Mouse (Mus musculus): Measurements from ENCODE around the gene Hnrnpr.

Hnrnpr gene

DNA sequence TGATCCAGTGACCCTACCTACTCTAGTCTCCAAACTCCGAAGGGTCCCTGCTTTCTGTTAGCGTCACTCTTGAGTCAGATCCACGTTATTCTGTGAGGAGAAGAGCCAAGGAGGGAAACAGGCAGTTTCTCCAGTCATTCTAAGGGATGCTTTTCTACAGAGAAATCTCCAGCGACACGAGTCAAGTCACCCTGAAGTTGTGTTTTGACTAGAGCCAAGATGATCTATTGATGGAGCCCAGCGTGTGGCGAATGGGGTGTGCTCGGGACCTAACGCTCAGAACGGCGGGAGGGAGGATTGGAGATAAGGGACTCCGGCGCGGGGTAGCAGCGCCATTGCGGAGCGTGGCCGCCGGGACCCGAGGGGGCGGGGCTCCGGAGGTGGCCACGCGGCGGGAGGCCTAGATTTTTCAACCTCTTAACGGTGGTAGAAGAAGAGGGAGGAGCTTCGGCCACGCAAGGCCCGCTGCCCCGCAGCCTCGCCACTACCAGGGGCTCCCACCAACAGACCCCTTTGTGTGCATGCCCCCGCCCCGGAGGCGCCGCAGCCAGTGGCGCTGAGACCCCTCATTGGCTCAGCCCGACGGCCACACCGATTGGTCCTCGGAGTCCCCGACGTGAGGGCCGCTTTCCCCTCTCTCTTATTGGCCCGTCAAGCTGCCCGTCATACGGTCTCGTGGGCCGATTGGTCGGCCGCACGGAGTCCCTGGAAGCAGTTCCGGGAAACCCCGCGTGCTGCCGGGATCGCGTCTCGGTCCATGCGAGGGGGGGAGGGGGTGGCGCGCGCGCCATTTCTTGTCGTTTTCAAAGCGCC, at the start of gene Hnrnpr:
Hnrnpr (plus strand) TSS at position 714 of the 813 bp plus-strand sequence.
- in situ Hi-C loops (cut with MboI; ENCODE audit: unreplicated experiment in 2 of 2) = loop anchor here in 1 of 2 experiments (5.0 kb wide), 1 partner anchor 48 kb away; no protein-coding TSS in a partner anchor

DNA sequence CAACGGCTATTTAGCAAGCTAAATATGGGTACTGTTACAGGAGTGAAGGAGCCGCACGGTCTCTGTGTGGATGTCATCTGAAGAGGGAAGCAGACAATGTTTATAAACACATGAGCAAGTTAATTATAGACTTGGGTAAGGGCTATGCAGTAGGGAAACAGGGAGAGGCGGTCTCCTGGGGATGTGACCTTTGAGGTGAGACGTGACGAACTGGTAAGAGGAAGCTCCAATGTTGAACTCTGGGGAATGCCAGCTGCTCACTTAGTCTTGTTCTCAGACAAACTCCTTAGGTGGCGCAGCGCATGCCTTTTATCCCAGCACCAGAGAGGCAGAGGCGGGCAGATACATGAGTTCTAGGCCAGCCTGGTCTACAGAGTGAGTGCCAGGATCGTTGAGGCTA, 48.8 kb upstream of the Hnrnpr start:
- in situ Hi-C loops (cut with MboI; ENCODE audit: unreplicated experiment in 2 of 2) = loop anchor here (5.0 to 25.0 kb wide), 4 partner anchors 50 to 575 kb away; partner anchors contain the start of genes Ephb2 (in 1 of the 2), Hnrnpr (in 1 of the 2) and Lactbl1 (in 1 of the 2)

DNA sequence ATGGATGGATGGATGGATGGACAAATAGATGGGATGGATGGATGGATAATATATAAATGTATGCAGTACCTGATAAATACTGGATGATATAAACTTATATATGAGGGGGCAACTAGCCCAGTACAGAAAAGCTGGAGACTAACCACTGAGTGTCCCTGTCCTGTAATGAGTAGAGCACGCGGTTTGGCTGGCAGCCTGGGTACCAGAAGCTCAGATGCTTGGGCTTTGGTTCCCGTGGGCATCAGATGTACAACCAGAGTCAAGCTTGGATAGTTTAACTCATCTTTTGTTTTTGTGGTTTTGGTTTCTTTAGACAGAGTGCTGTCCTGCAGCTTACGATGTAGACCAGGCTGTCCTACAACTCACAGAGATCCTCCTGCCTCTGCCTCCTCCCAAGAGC, 47.2 kb upstream of the Hnrnpr start:
- in situ Hi-C loops (cut with MboI; ENCODE audit: unreplicated experiment in 2 of 2) = loop anchor here (5.0 to 25.0 kb wide), 4 partner anchors 49 to 574 kb away; partner anchors contain the start of genes Ephb2 (in 1 of the 2), Hnrnpr (in 1 of the 2) and Lactbl1 (in 1 of the 2)

DNA sequence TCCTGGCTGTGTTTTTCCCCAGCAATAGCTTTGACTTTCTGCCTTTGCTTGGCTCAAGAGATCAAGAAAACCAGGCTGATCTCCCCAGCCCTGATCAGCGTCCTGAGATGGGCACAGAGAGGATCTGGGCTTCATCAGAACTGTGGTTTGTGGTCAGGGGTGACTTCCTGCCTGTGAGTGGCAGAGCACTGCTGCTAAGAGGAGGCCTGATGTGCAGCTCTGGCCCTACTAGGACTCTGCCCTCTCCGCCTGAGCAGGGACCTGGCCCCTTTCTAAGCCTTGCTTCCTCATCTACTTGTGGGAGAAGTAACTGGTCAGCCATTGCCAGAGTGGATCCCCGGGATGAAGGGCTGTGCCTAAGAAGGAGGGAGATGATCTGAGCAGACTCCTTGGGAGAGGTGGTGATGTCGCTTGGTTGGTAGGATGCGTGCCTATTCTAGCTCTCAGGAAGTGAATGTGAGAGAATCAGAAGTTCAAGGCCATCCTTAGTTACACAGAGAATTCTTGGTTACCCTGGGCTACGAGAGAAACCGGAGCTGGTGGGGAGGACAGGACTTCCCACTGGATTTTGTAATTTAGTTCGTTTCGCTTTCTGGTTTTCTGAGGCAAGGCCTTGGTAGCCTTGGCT, 43.9 kb upstream of the Hnrnpr start:
- in situ Hi-C loops (cut with MboI; ENCODE audit: unreplicated experiment in 2 of 2) = loop anchor here in 1 of 2 experiments (25.0 kb wide), 1 partner anchor 570 kb away; the partner anchor contains the start of gene Ephb2

DNA sequence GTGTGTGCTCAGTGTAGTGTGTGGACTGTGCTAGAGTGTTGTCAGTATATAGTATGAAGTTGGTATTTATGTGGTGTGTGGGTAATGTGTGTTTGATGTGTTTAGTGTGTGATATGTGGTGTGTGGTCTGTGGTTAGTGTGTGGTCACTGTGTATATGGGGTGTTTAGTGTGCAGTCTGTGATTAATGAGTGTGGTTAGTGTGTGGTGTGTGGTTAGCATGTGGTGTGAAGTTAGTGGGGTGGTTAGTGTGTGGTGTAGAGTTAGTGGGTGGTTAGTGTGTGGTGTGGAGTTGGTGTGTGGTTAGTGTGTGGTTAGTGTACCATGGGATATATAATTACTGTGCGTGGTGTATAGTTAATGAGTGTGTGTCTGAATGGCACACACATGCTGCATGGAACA, 41.8 kb upstream of the Hnrnpr start:
- in situ Hi-C loops (cut with MboI; ENCODE audit: unreplicated experiment in 2 of 2) = loop anchor here in 1 of 2 experiments (25.0 kb wide), 1 partner anchor 568 kb away; the partner anchor contains the start of gene Ephb2

DNA sequence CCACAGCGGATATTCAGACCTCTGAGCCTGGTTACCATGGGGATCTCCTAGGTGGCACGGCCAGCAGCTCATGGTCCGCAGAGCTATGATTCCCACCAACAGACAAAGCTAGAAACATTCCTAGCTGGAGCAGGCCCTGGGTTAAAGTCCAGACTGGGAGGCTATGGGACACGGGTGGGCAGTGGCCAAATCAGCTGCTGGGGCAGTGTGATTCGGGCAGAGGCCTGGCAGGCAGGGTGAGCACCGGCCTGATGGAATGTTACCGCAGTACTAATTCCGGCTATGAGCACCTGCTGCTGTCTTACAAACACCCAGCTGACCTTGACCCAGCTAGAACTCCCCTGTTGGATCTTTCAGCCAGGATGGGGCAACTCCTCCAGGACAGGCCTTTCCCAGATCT, 40.1 kb upstream of the Hnrnpr start:
- in situ Hi-C loops (cut with MboI; ENCODE audit: unreplicated experiment in 2 of 2) = loop anchor here in 1 of 2 experiments (25.0 kb wide), 1 partner anchor 567 kb away; the partner anchor contains the start of gene Ephb2

DNA sequence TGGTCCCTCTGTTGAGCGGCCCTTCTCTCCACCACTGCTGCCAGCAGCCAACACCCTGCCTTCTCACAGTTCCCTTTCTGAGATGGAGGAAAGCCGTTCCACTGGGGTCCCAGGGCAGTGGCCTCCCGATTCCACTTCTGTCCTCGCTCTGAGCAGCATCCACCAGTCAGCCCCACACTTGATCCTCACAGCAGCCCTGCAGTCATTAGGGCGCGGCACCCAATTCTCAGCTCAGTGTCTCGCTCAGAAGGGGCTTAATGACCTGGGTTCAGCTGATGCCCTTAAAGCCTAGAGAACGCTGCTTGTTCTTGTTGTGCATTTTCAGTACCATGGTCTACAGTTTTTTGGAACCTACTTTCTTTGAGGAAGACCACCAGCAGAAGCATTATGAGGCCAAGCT, 29.6 kb upstream of the Hnrnpr start:
- in situ Hi-C loops (cut with MboI; ENCODE audit: unreplicated experiment in 2 of 2) = no loop called here

DNA sequence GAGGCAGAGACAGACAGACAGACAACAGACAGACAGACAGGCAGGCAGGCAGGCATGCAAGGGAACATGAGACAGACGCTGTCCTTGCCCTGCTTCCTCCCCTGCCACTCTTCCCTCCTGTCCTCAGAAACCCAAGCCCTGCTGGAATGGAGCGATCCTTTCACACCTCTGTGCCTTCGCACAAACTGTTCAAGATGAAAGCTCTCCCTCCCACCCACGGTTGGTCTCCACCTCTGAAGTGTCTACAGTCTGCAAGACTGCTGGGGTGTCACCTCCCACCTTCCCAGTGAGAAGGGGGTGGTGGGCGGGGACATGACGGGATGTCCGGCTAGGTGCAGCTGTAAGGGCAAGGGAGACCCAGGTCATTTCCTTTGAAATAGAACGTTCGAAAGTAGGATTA, 29.1 kb upstream of the Hnrnpr start:
- in situ Hi-C loops (cut with MboI; ENCODE audit: unreplicated experiment in 2 of 2) = no loop called here

DNA sequence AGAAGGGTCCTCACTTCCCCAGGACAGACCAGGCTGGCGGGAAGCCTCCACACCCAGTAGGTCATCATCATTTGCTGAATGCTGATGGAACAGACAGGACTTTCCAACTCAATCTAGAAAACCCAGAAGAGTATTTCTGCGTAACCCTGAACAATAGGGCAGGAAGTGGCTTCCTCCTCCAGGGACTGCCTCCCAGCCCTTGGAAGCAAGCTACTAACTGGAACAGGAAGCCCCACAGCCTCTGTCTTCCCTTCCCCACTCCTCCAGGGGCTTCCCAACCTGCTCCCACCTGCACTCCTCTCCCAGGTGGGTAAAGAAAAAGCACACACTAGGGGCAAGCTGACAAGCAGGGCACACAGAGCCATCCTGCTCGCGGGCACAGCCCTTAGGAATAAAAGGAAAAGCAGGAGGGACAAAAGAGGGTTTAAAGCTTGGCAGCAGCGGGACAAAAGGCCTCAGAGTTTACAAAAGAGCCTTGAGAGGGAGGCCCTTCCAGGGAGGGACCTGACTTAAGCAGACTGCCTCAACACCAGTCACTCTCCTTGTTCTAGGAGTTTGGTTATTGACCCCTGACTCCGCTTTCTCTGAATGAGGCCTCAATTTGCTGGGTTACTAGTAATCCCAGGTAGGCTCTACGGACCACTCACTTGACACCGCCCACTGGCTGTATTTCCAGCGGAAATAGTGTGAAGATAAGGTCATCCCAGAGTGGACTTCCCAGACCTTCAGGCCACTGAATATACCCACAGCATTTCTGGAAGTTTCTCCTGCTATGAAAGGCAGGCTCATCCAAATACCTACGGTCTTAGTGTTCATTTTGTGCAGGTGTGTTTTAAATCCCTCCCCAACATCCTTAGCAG, 27.9 kb upstream of the Hnrnpr start:
- in situ Hi-C loops (cut with MboI; ENCODE audit: unreplicated experiment in 2 of 2) = no loop called here

DNA sequence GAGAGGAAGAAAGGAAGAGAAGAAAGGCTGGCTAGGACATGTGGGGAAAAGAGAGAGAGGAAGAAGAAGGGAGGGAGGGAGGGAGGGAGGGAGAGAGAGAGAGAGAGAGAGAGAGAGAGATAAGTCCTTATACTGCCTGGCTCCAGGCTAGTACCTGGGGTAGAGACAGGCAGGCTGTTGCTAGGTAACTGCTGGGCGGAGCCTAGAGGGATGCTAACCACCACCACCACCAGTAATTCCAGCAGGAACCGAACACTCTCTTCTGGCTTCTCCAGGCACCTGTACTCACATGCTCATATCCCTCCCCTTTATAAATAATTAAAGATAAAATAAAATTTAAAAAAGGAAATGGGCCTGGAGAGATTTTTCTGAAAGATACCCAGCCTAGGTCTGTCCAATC, 27.0 kb upstream of the Hnrnpr start:
- in situ Hi-C loops (cut with MboI; ENCODE audit: unreplicated experiment in 2 of 2) = no loop called here

DNA sequence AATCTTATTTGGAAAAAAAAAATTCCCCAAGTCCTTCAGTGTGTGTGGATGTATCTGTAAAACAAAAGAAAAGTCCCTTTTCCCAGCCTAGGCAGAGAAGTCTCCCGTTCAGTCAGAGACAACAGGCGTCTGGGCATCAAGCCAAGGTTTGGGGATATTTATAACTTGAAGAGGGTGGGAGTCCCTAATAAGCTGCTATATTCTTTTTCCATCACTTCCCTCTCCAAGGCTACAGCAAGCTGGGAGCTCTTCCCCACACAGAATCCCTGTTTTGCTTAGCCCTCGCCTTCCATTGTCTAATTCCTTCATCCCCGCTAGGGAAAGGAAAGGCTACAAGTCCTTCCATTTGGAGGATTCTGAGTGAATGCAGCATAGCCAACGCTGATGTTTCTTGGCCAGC, 26.3 kb upstream of the Hnrnpr start, which contains the start of gene Zfp46:
Zfp46 (plus strand) TSS at position 229 of the 400 bp plus-strand sequence.
- in situ Hi-C loops (cut with MboI; ENCODE audit: unreplicated experiment in 2 of 2) = no loop called here

DNA sequence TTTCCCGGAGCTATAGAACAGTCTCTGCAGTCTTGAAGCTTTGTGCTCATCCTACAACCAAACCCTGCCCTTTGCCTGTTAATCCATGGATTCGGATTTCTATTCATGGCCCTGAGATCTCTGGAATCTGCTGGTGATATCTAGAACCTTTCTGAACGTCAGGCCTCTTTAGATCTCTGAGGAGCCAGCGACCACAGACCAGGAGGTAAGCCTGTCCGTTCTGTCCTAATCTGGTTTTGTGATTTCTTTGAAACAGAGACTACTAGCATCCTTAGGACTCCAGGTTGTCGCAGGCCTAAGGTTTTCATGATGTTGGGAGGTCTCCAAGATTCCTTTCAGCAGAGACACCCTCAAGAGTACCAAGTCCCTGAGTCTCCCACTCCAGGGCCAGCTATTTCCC, 25.9 kb upstream of the Hnrnpr start:
- in situ Hi-C loops (cut with MboI; ENCODE audit: unreplicated experiment in 2 of 2) = no loop called here

DNA sequence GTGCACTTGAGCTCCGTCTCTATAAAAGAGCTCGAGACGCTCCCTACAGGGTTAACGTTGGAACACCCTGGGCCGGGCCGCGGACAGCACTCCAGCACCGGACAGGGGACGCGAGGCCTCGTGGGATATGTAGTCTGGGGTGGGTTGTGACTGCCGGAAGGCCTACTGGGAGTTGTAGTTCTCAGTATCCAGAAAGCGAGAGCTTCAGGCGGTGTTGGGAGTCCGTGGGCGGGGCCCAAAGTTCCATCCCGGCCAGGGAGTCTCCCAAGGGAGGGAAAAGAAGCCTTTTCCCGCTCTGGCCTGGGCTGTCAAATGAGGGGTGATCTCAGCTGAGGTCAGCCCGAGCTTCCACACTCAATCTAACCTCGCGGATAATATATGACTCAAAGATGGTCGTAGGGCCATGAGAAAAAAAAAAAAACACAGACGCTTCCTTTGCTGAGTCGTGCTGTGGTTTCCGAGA, 25.4 kb upstream of the Hnrnpr start:
- in situ Hi-C loops (cut with MboI; ENCODE audit: unreplicated experiment in 2 of 2) = no loop called here

DNA sequence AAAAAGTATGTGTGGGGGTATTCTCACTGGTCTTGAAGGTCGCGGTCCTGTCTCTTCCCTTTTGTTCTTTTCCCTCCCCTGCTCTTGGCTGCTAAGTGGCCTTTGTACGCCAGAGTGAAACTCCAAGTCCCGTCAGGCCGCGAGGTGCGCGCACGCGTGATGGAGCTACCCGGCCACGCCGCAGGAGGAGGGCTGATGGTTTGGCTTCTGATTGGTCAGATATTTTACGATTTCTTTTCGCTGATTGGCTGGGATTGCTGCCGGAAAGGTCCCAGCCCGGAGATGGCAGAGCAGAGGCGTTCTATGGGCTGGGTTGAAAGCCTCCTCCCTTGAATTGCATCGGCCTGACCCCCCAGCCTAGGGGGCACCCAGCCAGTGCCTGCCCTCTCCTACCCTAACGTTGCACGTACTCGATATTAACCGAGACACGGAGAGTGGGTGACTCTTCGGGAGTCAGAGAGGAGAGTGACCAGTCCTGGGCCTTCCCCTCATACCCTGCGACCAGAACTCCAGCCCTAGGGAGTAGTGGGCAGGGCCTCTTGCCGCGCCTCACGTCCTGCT, 24.9 kb upstream of the Hnrnpr start:
- in situ Hi-C loops (cut with MboI; ENCODE audit: unreplicated experiment in 2 of 2) = no loop called here

DNA sequence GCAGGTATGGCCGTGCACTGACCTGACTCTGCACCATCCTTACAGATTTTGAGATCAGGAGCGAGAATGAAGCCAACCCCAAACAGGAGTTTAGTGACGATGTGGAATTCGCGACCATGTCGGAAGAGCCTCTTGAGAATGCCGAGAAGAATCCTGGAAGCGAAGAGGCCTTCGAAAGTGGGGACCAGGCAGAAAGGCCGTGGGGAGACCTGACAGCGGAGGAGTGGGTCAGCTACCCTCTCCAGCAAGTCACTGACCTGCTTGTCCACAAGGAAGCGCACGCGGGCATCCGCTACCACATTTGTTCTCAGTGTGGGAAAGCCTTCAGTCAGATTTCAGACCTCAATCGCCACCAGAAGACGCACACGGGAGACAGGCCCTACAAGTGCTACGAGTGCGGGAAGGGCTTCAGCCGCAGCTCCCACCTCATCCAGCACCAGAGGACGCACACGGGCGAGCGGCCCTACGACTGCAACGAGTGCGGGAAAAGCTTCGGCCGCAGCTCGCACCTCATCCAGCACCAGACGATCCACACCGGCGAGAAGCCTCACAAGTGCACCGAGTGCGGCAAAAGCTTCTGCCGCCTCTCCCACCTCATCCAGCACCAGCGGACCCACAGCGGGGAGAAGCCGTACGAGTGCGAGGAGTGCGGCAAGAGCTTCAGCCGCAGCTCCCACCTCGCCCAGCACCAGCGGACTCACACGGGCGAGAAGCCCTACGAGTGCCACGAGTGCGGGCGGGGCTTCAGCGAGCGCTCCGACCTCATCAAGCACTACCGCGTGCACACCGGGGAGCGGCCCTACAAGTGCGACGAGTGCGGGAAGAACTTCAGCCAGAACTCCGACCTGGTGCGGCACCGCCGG, 20.6 kb upstream of the Hnrnpr start:
- in situ Hi-C loops (cut with MboI; ENCODE audit: unreplicated experiment in 2 of 2) = loop anchor here in 1 of 2 experiments (5.0 kb wide), 1 partner anchor 33 kb away; no protein-coding TSS in a partner anchor

DNA sequence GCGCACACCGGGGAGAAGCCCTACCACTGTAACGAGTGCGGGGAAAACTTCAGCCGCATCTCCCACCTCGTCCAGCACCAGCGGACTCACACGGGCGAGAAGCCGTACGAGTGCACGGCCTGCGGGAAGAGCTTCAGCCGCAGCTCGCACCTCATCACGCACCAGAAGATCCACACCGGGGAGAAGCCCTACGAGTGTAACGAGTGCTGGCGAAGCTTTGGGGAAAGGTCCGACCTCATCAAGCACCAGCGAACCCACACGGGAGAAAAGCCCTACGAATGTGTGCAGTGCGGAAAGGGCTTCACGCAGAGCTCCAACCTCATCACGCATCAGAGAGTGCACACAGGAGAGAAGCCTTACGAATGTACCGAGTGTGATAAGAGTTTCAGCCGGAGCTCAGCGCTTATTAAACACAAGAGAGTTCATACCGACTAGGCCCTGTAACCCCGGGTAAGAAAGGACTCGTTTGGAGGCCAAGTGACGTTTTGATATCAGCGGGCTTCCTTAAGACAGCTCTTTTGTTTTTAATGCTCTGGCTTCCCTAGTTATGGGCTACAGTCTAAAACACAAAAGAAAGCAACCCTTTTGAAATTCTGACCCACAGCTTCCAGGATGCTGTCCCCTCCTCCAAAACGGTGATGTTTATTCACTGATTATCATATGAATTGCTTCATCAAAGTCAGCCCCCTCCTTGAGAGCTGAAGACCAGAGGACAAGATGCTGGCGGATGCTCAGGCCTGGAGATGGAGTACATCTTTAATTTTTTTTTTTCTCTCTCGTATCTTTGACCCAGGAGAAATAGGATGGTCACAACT, 19.8 kb upstream of the Hnrnpr start:
- in situ Hi-C loops (cut with MboI; ENCODE audit: unreplicated experiment in 2 of 2) = loop anchor here in 1 of 2 experiments (5.0 kb wide), 1 partner anchor 34 kb away; no protein-coding TSS in a partner anchor

DNA sequence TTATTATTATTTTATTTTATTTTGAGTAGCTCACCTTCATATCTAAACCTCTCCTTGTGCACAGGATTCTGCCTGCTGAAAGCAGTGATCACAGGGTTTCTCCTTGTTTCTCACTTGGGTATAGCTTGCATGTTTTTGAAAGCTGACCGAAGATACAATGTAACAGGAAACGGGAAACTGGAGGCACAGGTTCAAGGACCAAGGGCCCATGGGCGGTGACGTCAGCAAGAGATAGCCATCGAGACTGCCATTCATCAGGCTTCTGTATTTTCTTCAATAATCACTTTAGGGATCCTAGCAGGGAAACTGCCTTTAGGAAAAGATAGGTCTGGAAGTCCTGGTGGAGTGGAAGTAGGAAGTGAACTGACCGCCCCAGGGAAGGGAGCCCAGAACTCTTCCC, 19.1 kb upstream of the Hnrnpr start:
- in situ Hi-C loops (cut with MboI; ENCODE audit: unreplicated experiment in 2 of 2) = loop anchor here in 1 of 2 experiments (5.0 kb wide), 1 partner anchor 34 kb away; no protein-coding TSS in a partner anchor

DNA sequence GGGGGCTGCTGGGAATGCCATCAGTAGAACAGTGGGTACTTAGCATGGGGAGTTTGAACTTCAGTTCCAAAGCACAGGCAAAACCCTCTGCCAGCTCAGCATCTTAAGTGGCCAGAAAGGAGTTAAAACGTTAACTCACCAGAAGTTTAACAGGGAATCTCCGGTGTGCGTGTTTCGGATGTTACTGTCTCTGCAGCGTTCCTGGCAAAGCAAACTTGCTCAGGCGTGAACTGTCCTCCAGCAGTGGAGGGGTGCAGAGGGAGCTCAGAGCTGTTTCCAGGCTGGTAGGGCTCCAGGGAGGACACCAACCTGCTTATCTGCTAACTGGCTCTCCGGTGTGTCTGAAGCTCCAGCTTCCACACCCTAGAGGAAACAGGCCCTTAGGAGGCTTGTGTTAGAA, 14.8 kb upstream of the Hnrnpr start:
- in situ Hi-C loops (cut with MboI; ENCODE audit: unreplicated experiment in 2 of 2) = no loop called here
